Mouse (Mus musculus): ENCODE measurements around the gene Gpr108. TPM values are rescaled to one million over a fixed set of nuclear protein-coding genes. Genes with fewer than 3 reads are reported as not detected.

The Gpr108 gene
- total RNA-seq, 2 experiments from 2014 or later, result 6.3 to 17.5 TPM

DNA sequence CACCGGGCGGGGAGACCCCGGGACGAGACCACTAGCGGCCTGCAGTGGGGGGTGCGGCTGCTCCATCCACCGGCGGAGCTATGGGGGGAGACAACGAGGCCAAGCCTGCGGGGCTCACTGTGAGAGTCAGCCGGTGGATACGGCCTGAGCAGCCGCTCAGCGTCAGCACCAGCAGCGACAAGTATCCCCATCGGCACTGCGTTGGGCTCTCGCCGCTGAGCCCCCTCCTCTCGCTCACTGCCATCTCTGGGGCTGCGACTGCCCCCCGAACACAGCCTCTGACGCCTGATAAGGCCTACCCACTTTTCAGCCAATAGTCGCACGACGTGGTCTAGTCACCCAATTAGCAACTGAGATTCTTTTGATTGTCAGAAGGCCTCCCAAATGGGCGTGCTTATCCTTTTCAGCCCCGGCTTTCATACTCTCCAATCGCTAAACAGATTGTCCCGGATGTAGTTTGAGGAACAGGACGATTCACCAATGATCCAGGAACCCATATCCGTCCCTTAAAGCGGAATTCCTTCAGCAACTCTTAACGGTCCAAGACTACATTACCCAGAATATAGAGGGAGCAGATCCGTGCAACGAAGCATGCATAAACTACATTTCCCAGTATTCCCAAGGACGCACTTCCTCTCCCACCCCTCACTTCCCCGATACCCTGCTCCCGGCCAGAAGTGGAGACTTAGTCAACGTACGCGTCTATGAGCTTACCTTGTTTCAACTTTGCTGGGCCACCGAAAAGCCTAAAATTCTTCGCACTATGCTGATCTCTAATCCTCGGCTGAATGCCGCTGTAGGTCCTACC, 649 bp downstream of the Gpr108 start:
- peak; percentile 88 for ATAC-seq (replicated peaks; ENCODE audit: low FRiP score, poor library complexity, severe bottlenecking)

- ATAC-seq (replicated peaks; ENCODE audit: low FRiP score, poor library complexity, severe bottlenecking), result no peak
These were observed 1.4 kb downstream of the Gpr108 start for GRCm38 (mm10) chr17:57246663-57247392.

DNA sequence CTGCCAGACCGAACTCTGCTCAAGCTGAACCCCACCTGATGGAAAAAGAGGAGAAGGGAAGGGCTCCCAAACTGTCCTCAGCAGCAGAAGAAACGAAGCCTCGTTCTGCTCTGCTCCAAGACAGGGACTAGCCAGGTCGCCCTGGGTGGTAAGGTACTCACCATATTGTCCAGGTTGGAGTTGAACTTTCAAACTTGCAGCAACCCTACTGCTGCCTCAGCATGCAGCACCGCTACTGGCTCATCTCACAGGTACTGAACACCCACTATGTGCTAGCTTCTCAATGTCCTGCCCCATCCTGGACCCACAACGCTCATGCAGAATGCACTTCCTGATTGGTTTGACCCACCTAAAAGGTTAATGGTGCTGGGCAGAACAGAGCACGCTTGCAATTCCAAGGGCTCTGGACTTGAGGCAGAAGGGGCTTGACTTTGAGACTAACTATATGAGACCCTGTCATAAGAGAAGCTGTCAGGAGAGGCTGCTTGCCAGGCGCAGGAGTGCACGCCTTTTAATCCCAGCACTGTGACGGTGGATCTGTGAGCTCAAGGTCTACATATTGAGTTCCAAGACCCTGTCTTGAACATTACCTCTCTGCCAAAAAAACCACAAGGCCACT, 2.8 kb downstream of the Gpr108 start:
- no peak for ATAC-seq (replicated peaks; ENCODE audit: low FRiP score, poor library complexity, severe bottlenecking)

DNA sequence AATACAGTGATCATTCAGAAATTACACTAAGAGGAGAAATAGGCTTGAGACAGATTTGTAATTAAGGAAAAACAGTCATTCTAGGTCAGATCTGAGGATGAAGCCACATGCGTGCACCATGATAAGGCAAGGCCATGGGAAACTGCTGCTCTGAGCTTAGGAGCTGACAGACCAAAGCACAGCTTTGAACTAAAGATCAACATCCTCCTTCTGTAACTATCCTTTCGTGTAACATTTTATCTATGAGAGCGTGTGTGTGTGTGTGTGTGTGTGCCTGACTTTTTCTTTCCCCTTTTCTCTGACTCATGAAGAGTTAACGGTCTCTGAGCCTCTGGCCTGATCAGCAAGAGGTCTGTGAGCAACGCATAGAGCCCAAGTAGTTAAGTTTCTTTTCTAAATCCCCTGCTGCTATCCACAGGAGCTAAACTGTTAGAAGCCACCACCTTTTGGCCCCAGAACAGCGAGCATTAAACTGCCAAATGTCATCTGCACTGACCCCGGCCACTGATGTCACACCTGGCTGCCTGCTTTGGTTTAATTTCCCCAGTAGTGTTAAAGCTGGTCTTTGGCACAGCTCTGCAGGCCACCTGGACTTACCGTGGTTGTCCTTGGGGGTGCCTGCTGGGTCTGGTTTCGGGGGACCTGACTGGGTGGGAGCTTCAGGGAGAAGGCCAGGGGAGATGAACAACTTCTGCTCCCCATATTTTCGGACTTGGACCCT, 4.4 kb downstream of the Gpr108 start:
- no peak for ATAC-seq (replicated peaks; ENCODE audit: low FRiP score, poor library complexity, severe bottlenecking)

DNA sequence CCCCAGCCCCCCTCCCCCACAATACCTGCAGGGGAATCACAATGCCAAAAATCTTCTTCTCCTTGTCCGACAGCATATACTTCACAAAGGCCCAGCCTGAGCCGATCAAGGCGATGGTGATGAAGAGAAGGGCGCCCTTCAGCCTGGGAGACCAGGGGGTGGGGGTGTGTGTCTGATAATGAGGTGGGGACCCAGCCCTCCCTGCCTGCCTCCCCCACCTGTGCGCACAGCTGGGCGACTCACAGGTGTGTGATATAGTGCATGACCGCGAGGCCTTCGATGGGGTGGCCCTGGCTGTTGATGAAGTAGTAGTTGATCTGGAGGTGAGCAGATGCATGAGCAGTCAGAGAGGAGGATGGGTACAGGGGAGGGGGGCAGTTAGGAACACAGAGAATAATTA, 11.1 kb downstream of the Gpr108 start:
- ATAC-seq (replicated peaks; ENCODE audit: low FRiP score, poor library complexity, severe bottlenecking), result no peak

DNA sequence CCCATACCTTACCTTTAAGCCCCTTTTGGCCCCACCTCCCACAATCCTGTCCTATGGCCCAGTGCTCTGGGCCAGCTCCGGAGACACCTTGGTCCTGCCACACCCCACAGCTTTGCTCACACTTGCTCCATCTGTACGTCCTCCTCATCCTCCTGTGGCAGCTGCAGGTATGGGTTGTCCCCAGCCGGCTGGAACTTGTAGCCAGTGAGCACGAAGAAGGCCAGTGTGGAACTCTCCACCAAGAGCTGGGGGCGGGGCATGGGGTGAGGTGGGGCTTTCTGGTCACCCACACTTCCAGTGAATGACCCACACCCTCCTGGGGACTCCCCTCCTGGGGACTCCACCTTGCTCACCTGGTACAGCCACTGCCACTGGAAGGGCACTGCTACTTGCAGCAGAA, 12.4 kb downstream of the Gpr108 start:
- ATAC-seq (replicated peaks; ENCODE audit: low FRiP score, poor library complexity, severe bottlenecking), result no peak

DNA sequence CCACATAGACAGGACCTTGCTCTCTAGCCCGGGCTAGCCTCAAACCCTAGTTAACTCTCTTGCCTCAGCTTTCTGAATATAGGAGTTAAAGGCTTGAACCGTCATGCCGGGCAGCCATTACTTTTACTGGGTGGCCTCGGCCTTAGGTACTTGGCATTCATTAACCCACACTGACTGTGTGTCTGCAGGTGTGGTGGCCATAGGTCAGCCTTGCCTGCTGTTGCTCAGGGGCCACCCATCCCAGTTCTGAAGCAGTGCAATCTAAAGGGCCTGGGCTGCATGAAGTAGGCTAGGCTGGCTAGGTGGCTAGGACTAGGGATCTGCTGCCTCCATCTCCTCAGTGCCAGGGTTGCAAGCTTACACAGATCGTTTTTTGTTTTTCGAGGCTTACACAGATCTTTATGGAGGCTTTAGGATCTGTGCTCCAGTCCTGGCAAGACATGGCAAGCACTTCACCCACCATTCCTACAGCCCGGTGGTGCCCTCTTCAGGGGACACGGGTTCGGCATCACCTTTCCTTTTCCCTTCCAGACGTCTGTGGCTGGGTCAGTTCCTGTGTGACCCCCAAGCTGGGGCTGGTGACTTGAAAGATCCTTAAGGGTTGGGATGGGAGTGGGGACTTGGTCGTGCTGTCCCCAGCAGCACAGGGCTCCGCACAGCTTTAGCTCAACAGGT, 13.9 kb downstream of the Gpr108 start:
- ATAC-seq (replicated peaks; ENCODE audit: low FRiP score, poor library complexity, severe bottlenecking), result no peak; the same call in 1 of the 2 replicates

DNA sequence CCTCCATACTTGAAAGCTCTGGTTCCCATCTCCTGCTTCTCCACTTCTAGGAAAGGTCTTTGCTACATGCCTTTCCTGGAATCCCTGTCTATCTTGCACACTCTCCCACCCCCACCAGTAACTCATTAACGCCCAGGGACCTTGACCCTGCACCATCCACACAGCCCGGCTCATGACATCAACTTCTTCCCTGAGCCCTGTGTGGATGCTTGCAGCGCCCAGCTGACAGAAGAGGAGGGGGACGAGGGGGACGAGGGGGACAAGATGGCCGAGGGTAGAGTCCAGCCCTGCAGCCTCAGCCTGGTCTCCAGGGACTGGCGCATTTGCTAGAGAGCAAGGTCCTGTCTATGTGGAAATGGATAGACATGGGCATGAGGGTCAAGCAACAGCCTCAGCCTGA, 15.2 kb downstream of the Gpr108 start:
- no peak for ATAC-seq (replicated peaks; ENCODE audit: low FRiP score, poor library complexity, severe bottlenecking)

DNA sequence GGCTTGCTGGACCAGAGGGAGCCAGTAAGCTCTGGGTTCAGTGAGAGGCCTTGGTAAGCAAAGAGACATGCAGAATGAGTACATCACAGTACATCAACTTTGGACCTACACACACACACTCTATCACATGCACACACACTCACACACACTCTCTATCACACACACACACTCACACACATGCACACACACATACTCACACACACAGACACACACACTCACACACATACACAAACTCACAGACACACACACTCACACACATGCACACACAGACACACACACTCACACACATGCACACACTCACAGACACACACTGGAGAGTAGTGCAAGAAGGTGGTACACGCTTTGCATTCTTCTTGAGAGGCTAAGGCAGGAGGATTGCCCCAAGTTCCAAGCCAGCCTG, 16.0 kb downstream of the Gpr108 start:
- ATAC-seq (replicated peaks; ENCODE audit: low FRiP score, poor library complexity, severe bottlenecking), result no peak

- ATAC-seq (replicated peaks; ENCODE audit: low FRiP score, poor library complexity, severe bottlenecking), result no peak
These were observed 16.9 kb downstream of the Gpr108 start for GRCm38 (mm10) chr17:57231321-57231771.

- ATAC-seq (replicated peaks; ENCODE audit: low FRiP score, poor library complexity, severe bottlenecking), result no peak
These were observed 17.5 kb downstream of the Gpr108 start for GRCm38 (mm10) chr17:57230728-57231125.

GRCm38 (mm10) chr17:57229851-57230727, 18.2 kb downstream of the Gpr108 start:
- ATAC-seq (replicated peaks; ENCODE audit: low FRiP score, poor library complexity, severe bottlenecking), result no peak

GRCm38 (mm10) chr17:57228873-57229272, 19.4 kb downstream of the Gpr108 start:
- ATAC-seq (replicated peaks; ENCODE audit: low FRiP score, poor library complexity, severe bottlenecking), result no peak

- ATAC-seq (replicated peaks; ENCODE audit: low FRiP score, poor library complexity, severe bottlenecking), result no peak
These were observed 20.2 kb downstream of the Gpr108 start, which contains the start of gene C3 for GRCm38 (mm10) chr17:57228014-57228413. Gene C3, minus strand, starts transcription at chr17:57228136.

GRCm38 (mm10) chr17:57227468-57227867, 20.8 kb downstream of the Gpr108 start:
- ATAC-seq (replicated peaks; ENCODE audit: low FRiP score, poor library complexity, severe bottlenecking), result no peak

- ATAC-seq (replicated peaks; ENCODE audit: low FRiP score, poor library complexity, severe bottlenecking), result no peak
These were observed 24.9 kb downstream of the Gpr108 start for GRCm38 (mm10) chr17:57223313-57223712.

- ATAC-seq (replicated peaks; ENCODE audit: low FRiP score, poor library complexity, severe bottlenecking), result no peak
These were observed 26.3 kb downstream of the Gpr108 start for GRCm38 (mm10) chr17:57221911-57222310.

DNA sequence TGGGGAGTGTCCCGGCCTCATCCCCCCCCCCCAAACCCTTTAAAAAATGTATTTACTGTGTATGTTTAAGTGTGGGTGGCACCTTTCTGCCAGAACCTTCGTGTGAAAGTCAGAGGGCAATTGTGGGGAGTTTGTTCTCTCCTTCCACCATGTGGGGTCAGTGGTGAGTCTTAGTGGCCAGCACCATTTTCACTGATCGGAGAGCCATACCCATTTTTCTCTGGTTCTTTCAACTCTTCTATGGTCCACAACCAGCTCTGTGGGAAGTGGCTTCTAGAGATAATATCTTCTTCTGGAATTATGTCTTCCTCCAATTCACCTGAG, 28.4 kb downstream of the Gpr108 start:
- no peak for ATAC-seq (replicated peaks; ENCODE audit: low FRiP score, poor library complexity, severe bottlenecking)
